Mouse (Mus musculus): Measurements from ENCODE around the gene Ranbp10.

- TF ChIP-seq CTCF (IDR thresholded peaks at IDR 0.05) (no peak), EP300 (IDR thresholded peaks at IDR 0.05) (no peak)
These were observed 29.2 kb upstream of the Ranbp10 start for GRCm38 (mm10) chr8:105856168-105856835.
